Mouse (Mus musculus): ENCODE measurements around the gene Susd5. TPM values are rescaled to one million over a fixed set of nuclear protein-coding genes. Genes with fewer than 3 reads are reported as not detected.

Susd5 gene
- total RNA-seq (2021), result 10 to 100 TPM in 1 of 2 experiments, 1 to 10 TPM in 1; 8.1 to 10.3 TPM
- long read RNA-seq, experiment 1, full-length matches to known transcripts, result 8 of 11 reads
- long read RNA-seq, experiment 1, partial matches to known transcripts, result 3 of 11 reads
- long read RNA-seq, experiment 1, other reads (novel, unspliced or antisense), result 0 of 11 reads
- long read RNA-seq, experiment 2, full-length matches to known transcripts, result 8 of 12 reads
- long read RNA-seq, experiment 2, partial matches to known transcripts, result 1 of 12 reads
- long read RNA-seq, experiment 2, other reads (novel, unspliced or antisense), result 3 of 12 reads

GRCm38 (mm10) chr9:114057090-114057796 lies at the start of gene Susd5:
Gene Susd5, plus strand, starts transcription at chr9:114057140.
- DNase-seq (ENCODE audit: low spot score in 2 of 2), result peak in 1 of 2 experiments; percentile 12

GRCm38 (mm10) chr9:114007850-114008350 lies 49.0 kb upstream of the Susd5 start:
- DNase-seq (ENCODE audit: low spot score in 2 of 2), result no peak

GRCm38 (mm10) chr9:114009526-114009925 lies 47.4 kb upstream of the Susd5 start:
- no peak for DNase-seq (ENCODE audit: low spot score in 2 of 2)

- DNase-seq (ENCODE audit: low spot score in 2 of 2), result no peak
Measured at GRCm38 (mm10) chr9:114011203-114011602, 45.7 kb upstream of the Susd5 start.

- no peak for DNase-seq (ENCODE audit: low spot score in 2 of 2)
Measured at GRCm38 (mm10) chr9:114014034-114014433, 42.9 kb upstream of the Susd5 start.

GRCm38 (mm10) chr9:114015724-114016123 lies 41.2 kb upstream of the Susd5 start:
- DNase-seq (ENCODE audit: low spot score in 2 of 2), result no peak

GRCm38 (mm10) chr9:114016402-114016801 lies 40.5 kb upstream of the Susd5 start:
- no peak for DNase-seq (ENCODE audit: low spot score in 2 of 2)

GRCm38 (mm10) chr9:114019012-114019762 lies 37.8 kb upstream of the Susd5 start:
- no peak for DNase-seq (ENCODE audit: low spot score in 2 of 2)

GRCm38 (mm10) chr9:114022141-114022540 lies 34.8 kb upstream of the Susd5 start:
- DNase-seq (ENCODE audit: low spot score in 2 of 2), result no peak

- DNase-seq (ENCODE audit: low spot score in 2 of 2), result no peak
Measured at GRCm38 (mm10) chr9:114025182-114025581, 31.8 kb upstream of the Susd5 start.

- no peak for DNase-seq (ENCODE audit: low spot score in 2 of 2)
Measured at GRCm38 (mm10) chr9:114025846-114026245, 31.1 kb upstream of the Susd5 start.

GRCm38 (mm10) chr9:114026261-114026934 lies 30.5 kb upstream of the Susd5 start:
- DNase-seq (ENCODE audit: low spot score in 2 of 2), result peak; percentile 85 to 92

GRCm38 (mm10) chr9:114040945-114041344 lies 16.0 kb upstream of the Susd5 start:
- DNase-seq (ENCODE audit: low spot score in 2 of 2), result no peak

GRCm38 (mm10) chr9:114042490-114042889 lies 14.4 kb upstream of the Susd5 start:
- DNase-seq (ENCODE audit: low spot score in 2 of 2), result no peak

GRCm38 (mm10) chr9:114044446-114044845 lies 12.5 kb upstream of the Susd5 start:
- no peak for DNase-seq (ENCODE audit: low spot score in 2 of 2)

- DNase-seq (ENCODE audit: low spot score in 2 of 2), result no peak
Measured at GRCm38 (mm10) chr9:114046028-114046427, 10.9 kb upstream of the Susd5 start, which contains the start of gene Fbxl2. Gene Fbxl2, minus strand, starts transcription at chr9:114046191.

- DNase-seq (ENCODE audit: low spot score in 2 of 2), result no peak
Measured at GRCm38 (mm10) chr9:114046676-114047075, 10.3 kb upstream of the Susd5 start.

- no peak for DNase-seq (ENCODE audit: low spot score in 2 of 2)
Measured at GRCm38 (mm10) chr9:114050106-114050505, 6.8 kb upstream of the Susd5 start.

- peak; percentile 20 to 45 for DNase-seq (ENCODE audit: low spot score in 2 of 2)
Measured at GRCm38 (mm10) chr9:114050778-114051177, 6.2 kb upstream of the Susd5 start.

- no peak for DNase-seq (ENCODE audit: low spot score in 2 of 2)
Measured at GRCm38 (mm10) chr9:114052031-114052430, 4.9 kb upstream of the Susd5 start.

GRCm38 (mm10) chr9:114052866-114053265 lies 4.1 kb upstream of the Susd5 start:
- no peak for DNase-seq (ENCODE audit: low spot score in 2 of 2)
